Mouse (Mus musculus): ENCODE results near the gene Mak. TPM values are rescaled to one million over a fixed set of nuclear protein-coding genes. Genes with fewer than 3 reads are reported as not detected.

The Mak gene
- polyA plus RNA-seq, 1 experiment from 2014 or later, result 0.07 TPM

DNA sequence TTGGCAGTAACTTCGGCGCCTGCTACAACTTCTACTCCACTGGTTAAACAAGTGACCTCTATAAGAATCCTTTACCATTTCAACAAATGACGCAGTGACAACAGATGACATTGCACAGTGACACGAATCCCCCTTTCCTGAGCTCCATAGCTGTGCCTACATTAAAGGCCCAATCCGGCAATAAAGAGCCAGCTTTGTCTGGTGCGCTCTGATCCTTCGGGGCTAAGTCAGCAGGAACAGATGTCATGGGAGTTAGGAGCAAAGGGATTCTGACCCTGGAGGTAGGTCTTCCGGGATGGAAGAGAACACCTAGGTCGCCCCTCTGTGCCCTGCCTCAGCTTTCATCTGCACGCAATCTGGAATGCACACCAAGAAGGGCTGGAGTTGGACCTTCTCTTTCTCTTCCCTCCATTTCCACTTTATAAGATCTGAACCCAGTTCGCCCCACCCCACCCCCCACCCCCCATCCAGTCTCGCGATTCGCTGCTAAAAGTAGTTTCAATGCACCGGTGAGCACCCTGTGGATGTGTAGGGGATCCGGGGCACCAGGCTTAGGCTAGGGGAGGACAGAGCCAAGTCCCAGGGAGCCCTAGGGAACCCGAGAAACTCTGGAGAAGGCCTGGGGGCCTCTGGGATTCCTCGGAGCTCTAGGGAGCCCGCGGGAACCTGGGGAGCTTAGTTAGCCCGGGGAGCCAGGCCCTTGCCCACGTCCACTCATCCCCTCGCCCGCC, 651 bp downstream of the Mak start:
- no peaks in the 10 kb centered on the region for H3K36me3 ChIP-seq (ENCODE audit: control insufficient read depth, insufficient read depth)
- no peak for ATAC-seq
- peaks cover 19% of the 10 kb centered on the region for H3K27me3 ChIP-seq (replicated peaks; ENCODE audit: control insufficient read depth, insufficient read depth, low read length)
- H3K4me1 ChIP-seq (replicated peaks; ENCODE audit: control insufficient read depth, insufficient read depth, low read length), result no peaks in the 10 kb centered on the region
- H3K4me2 ChIP-seq (replicated peaks; ENCODE audit: low read depth), result peak overlapping the region; percentile 81
- no peak for TF ChIP-seq CTCF (IDR thresholded peaks at IDR 0.05; ENCODE audit: low read depth)
- H3K9me3 ChIP-seq (ENCODE audit: control insufficient read depth), result no peaks in the 10 kb centered on the region
- peak overlapping the region; percentile 37; the same call in 1 of the 2 replicates for H3K9ac ChIP-seq (ENCODE audit: low read depth, low read length)
- 14% methylated on average over 24 of the region's 24 CpGs for WGBS
- H3K27ac ChIP-seq (ENCODE audit: low read depth, low read length), result no peak overlapping the region
- peak overlapping the region; percentile 38 for H3K4me3 ChIP-seq (ENCODE audit: low read depth, low read length)

DNA sequence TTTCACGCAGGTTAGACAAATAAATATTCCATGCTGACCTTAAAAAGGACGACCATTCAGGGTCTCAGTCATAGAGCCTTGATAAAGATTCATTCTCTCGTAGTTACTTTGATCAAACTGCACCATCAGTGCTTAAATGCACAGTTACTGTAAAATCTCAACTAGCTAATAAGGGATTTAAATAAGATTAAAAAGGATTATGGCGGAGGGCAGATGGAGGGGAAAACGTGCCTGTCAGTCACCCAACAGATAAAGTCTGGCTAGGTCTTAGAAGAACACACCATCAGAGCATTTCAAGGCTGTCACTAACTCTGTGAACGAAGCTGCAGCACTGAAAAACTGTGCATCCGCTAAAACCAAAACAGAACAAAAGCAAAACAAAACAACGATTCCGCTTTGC, 1.6 kb downstream of the Mak start:
- ATAC-seq, result no peak

DNA sequence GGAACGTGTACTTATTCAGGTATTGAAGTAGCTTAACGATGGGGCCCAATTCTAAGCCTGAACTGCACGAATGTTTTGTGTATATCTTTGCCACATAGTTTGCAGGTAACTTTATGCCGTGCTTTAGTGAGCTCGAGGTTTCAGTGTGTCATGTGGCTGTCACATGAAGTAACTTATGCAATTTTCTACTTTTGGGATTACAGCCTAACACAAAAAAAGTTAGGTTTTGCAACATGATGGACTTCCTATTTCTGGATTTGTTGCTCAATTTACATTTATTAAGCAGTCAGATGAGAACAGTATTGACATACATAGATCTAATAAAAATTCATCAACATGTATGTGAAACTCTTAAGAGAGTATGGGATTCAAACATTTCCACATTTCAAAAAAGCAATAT, 5.7 kb downstream of the Mak start:
- Histone ChIP-seq H3K9ac (ENCODE audit: low read depth, low read length) (no peak overlapping the region), H3K4me2 (replicated peaks; ENCODE audit: low read depth) (no peak overlapping the region), H3K9me3 (ENCODE audit: control insufficient read depth) (no peaks in the 10 kb centered on the region), H3K27ac (ENCODE audit: low read depth, low read length) (no peak overlapping the region), H3K36me3 (ENCODE audit: control insufficient read depth, insufficient read depth) (no peaks in the 10 kb centered on the region), H3K27me3 (replicated peaks; ENCODE audit: control insufficient read depth, insufficient read depth, low read length) (peaks cover 18% of the 10 kb centered on the region), H3K4me1 (replicated peaks; ENCODE audit: control insufficient read depth, insufficient read depth, low read length) (no peaks in the 10 kb centered on the region), H3K4me3 (ENCODE audit: low read depth, low read length) (no peak overlapping the region)
- ATAC-seq, result no peak
- 69% methylated on average over 5 of the region's 5 CpGs for WGBS
- no peak for TF ChIP-seq CTCF (IDR thresholded peaks at IDR 0.05; ENCODE audit: low read depth)

More for the DNA sequence above, 1.6 kb downstream of the Mak start:
- H3K9ac ChIP-seq (ENCODE audit: low read depth, low read length), result no peak overlapping the region
- 59% methylated on average over 9 of the region's 9 CpGs for whole genome bisulfite sequencing
- no peak overlapping the region for H3K27ac ChIP-seq (ENCODE audit: low read depth, low read length)
- H3K4me3 ChIP-seq (ENCODE audit: low read depth, low read length), result no peak overlapping the region
- peaks cover 19% of the 10 kb centered on the region for H3K27me3 ChIP-seq (replicated peaks; ENCODE audit: control insufficient read depth, insufficient read depth, low read length)
- no peaks in the 10 kb centered on the region for H3K4me1 ChIP-seq (replicated peaks; ENCODE audit: control insufficient read depth, insufficient read depth, low read length)
- H3K4me2 ChIP-seq (replicated peaks; ENCODE audit: low read depth), result no peak overlapping the region
- TF ChIP-seq CTCF (IDR thresholded peaks at IDR 0.05; ENCODE audit: low read depth), result no peak
- no peaks in the 10 kb centered on the region for H3K36me3 ChIP-seq (ENCODE audit: control insufficient read depth, insufficient read depth)
- no peaks in the 10 kb centered on the region for H3K9me3 ChIP-seq (ENCODE audit: control insufficient read depth)

DNA sequence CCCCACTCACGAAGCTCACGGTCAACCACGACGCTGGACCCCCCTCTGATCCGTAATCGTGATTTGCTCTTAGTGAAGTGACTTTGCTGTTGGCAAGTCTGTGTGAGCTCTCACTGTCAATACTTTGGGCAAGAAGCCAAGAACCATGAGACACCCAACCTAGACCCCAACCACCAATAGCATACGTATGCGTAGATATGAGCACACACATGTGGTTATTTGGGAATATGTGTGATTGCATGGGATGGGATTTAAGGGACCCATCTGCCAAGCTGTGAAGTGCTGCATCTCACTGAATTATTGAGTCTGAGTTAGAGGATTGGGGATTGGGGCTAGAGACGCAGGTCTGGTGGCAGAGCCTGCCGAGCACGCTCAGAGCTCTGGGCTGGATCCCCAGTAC, 7.9 kb downstream of the Mak start:
- Histone ChIP-seq H3K27me3 (replicated peaks; ENCODE audit: control insufficient read depth, insufficient read depth, low read length) (no peaks in the 10 kb centered on the region), H3K4me3 (ENCODE audit: low read depth, low read length) (no peak overlapping the region), H3K9ac (ENCODE audit: low read depth, low read length) (no peak overlapping the region), H3K9me3 (ENCODE audit: control insufficient read depth) (no peaks in the 10 kb centered on the region), H3K36me3 (ENCODE audit: control insufficient read depth, insufficient read depth) (no peaks in the 10 kb centered on the region), H3K4me2 (replicated peaks; ENCODE audit: low read depth) (no peak overlapping the region), H3K4me1 (replicated peaks; ENCODE audit: control insufficient read depth, insufficient read depth, low read length) (no peaks in the 10 kb centered on the region), H3K27ac (ENCODE audit: low read depth, low read length) (no peak overlapping the region)
- no peak for ATAC-seq
- no peak for TF ChIP-seq CTCF (IDR thresholded peaks at IDR 0.05; ENCODE audit: low read depth)
- 89% methylated on average over 11 of the region's 11 CpGs for WGBS

DNA sequence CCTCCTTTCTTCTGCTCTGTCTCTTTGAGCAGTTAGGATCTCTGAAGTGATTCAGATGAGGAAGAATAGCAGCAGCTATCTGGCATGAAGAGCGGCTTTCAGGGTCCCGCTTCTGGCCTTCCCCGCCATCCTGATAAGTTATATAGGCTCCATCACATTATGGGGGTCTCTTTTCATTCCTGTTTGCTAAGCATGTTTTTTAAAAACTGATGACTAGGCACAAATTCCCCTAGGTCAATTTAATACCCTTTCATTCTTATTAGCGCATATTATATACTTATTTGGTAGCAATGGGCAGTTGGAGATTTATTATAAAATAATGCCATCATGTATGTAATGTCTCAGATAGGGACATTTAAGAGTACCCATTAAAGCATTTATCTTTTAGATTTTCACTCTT, 11.9 kb downstream of the Mak start:
- H3K27ac ChIP-seq (ENCODE audit: low read depth, low read length), result no peak overlapping the region
- H3K36me3 ChIP-seq (ENCODE audit: control insufficient read depth, insufficient read depth), result no peaks in the 10 kb centered on the region
- no peak for ATAC-seq
- 92% methylated on average over 4 of the region's 4 CpGs for WGBS
- no peaks in the 10 kb centered on the region for H3K9me3 ChIP-seq (ENCODE audit: control insufficient read depth)
- H3K27me3 ChIP-seq (replicated peaks; ENCODE audit: control insufficient read depth, insufficient read depth, low read length), result no peaks in the 10 kb centered on the region
- no peak overlapping the region for H3K9ac ChIP-seq (ENCODE audit: low read depth, low read length)
- H3K4me1 ChIP-seq (replicated peaks; ENCODE audit: control insufficient read depth, insufficient read depth, low read length), result no peaks in the 10 kb centered on the region
- TF ChIP-seq CTCF (IDR thresholded peaks at IDR 0.05; ENCODE audit: low read depth), result no peak
- no peak overlapping the region for H3K4me3 ChIP-seq (ENCODE audit: low read depth, low read length)
- no peak overlapping the region for H3K4me2 ChIP-seq (replicated peaks; ENCODE audit: low read depth)

DNA sequence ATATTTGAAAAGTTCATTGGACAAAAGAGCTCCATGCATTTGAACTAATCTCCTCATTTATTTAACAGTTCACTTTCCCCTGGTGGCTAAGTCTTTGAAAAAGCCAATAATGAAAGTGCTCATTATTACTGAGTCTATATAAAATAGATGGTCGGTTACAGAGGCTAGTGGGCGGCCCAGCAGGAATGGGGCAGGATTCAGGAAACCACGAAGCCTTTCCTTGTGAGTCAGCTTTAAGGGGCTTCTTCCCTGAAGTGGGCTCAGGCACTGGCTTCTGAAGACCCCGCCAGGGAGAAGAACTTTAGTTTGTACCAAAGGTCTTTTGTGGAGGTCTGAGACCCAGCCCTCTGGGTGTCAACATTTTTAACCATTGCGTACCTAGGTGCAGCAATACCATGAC, 27.5 kb downstream of the Mak start:
- Histone ChIP-seq H3K4me2 (replicated peaks; ENCODE audit: low read depth) (no peak overlapping the region), H3K9me3 (ENCODE audit: control insufficient read depth) (no peaks in the 10 kb centered on the region), H3K36me3 (ENCODE audit: control insufficient read depth, insufficient read depth) (no peaks in the 10 kb centered on the region), H3K4me3 (ENCODE audit: low read depth, low read length) (no peak overlapping the region), H3K4me1 (replicated peaks; ENCODE audit: control insufficient read depth, insufficient read depth, low read length) (no peaks in the 10 kb centered on the region), H3K9ac (ENCODE audit: low read depth, low read length) (no peak overlapping the region), H3K27me3 (replicated peaks; ENCODE audit: control insufficient read depth, insufficient read depth, low read length) (no peaks in the 10 kb centered on the region), H3K27ac (ENCODE audit: low read depth, low read length) (no peak overlapping the region)
- 77% methylated on average over 5 of the region's 5 CpGs for WGBS
- no peak for TF ChIP-seq CTCF (IDR thresholded peaks at IDR 0.05; ENCODE audit: low read depth)
- no peak for ATAC-seq
